Mouse (Mus musculus) intestine, embryonic 15.5 days (tissue): ENCODE measurements around the gene Lancl3. TPM values are rescaled to one million over a fixed set of nuclear protein-coding genes. Genes with fewer than 3 reads are reported as not detected.
"Not testable (repeated sequence)": the region's sequence is repeated elsewhere in the genome, so short reads cannot be mapped to it uniquely, and the experiment has no call there.

ENCODE experiments used
- ATAC-seq: fragments of 200-750 bp; cut with Nextera tagmentation; 2 replicates; pipeline ENCODE4 v1.8.0; 2017; ENCODE audit warnings: moderate TSS enrichment, moderate library complexity
- H3K27ac ChIP-seq: fragments of 300-500 bp; sonication (generic); 2 replicates; pipeline ENCODE4 v1.5.1; 2015; ENCODE audit warnings: mild to moderate bottlenecking, inconsistent platforms
- H3K27me3 ChIP-seq: fragments of 300-500 bp; sonication (generic); replicated peaks from 2 replicates; pipeline ENCODE4 v1.6.1; 2015; ENCODE audit warnings: inconsistent platforms
- H3K36me3 ChIP-seq: fragments of 300-500 bp; sonication (generic); 2 replicates; pipeline ENCODE4 v1.6.1; 2015; ENCODE audit warnings: inconsistent platforms
- H3K4me1 ChIP-seq: fragments of 300-500 bp; sonication (generic); replicated peaks from 2 replicates; pipeline ENCODE4 v1.6.1; 2015; ENCODE audit warnings: inconsistent platforms
- H3K4me2 ChIP-seq: fragments of 300-500 bp; sonication (generic); replicated peaks from 2 replicates; pipeline ENCODE4 v1.6.1; 2015; ENCODE audit warnings: mild to moderate bottlenecking, inconsistent platforms
- H3K4me3 ChIP-seq: fragments of 300-500 bp; sonication (generic); replicated peaks from 2 replicates; pipeline ENCODE4 v1.5.1; 2015; ENCODE audit warnings: inconsistent platforms
- H3K9ac ChIP-seq: fragments of 300-500 bp; sonication (generic); 2 replicates; pipeline ENCODE4 v1.6.1; 2015; ENCODE audit warnings: inconsistent platforms
- H3K9me3 ChIP-seq: fragments of 300-500 bp; sonication (generic); 2 replicates; pipeline ENCODE4 v1.6.1; 2016; ENCODE audit warnings: inconsistent platforms
- WGBS: fragments of 180-500 bp; shearing (Covaris S2); methylation state at CpG from one replicate; pipeline ENCODE4 v1.1.7; 2015; 5-methylcytosine and 5-hydroxymethylcytosine counted together
- polyA plus RNA-seq: library from polyadenylated mRNA; unstranded; fragments of >200 nt; fragmentation: Nextera tagmentation; extraction: Ambion mirVana; gene quantifications from 2 replicates; pipeline ENCODE4 v1.2.1, GENCODE M21; 2015

The Lancl3 gene
- polyA plus RNA-seq, 1 experiment from 2014 or later = 0.69 TPM

GRCm38 (mm10) chrX:9272460-9273361 is 73.0 kb downstream of the Lancl3 start, which contains the start of gene Xk:
Gene Xk, plus strand, starts transcription at chrX:9272756.
- Histone ChIP-seq H3K9ac (peak within 1 kb of the TSS; percentile 44), H3K4me3 (peak within 1 kb of the TSS; percentile 52), H3K9me3 (no peaks in the 10 kb centered on the region), H3K4me1 (no peaks in the 10 kb centered on the region), H3K4me2 (peak within 1 kb of the TSS; percentile 55), H3K27me3 (no peaks in the 10 kb centered on the region), H3K27ac (peak within 1 kb of the TSS; percentile 51; the same call in 1 of the 2 replicates), H3K36me3 (no peaks in the 10 kb centered on the region)
- WGBS = 12% methylated on average over 83 of the region's 94 CpGs
- peak; percentile 93 for ATAC-seq

GRCm38 (mm10) chrX:9273377-9274002 is 73.8 kb downstream of the Lancl3 start:
- H3K9ac ChIP-seq = peak overlapping the region; percentile 44
- H3K4me3 ChIP-seq = peak overlapping the region; percentile 52
- no peak overlapping the region for H3K27ac ChIP-seq
- ATAC-seq = no peak
- WGBS = 55% methylated on average over 12 of the region's 12 CpGs
- no peaks in the 10 kb centered on the region for H3K4me1 ChIP-seq
- H3K27me3 ChIP-seq = no peaks in the 10 kb centered on the region
- H3K36me3 ChIP-seq = no peaks in the 10 kb centered on the region
- peak overlapping the region; percentile 55 for H3K4me2 ChIP-seq
- no peaks in the 10 kb centered on the region for H3K9me3 ChIP-seq

- H3K4me2 ChIP-seq = no peak overlapping the region
- H3K27ac ChIP-seq = no peak overlapping the region
- no peak for ATAC-seq
- H3K27me3 ChIP-seq = no peaks in the 10 kb centered on the region
- no peaks in the 10 kb centered on the region for H3K9me3 ChIP-seq
- H3K9ac ChIP-seq = no peak overlapping the region
- no peaks in the 10 kb centered on the region for H3K4me1 ChIP-seq
- H3K36me3 ChIP-seq = no peaks in the 10 kb centered on the region
- H3K4me3 ChIP-seq = no peak overlapping the region
- WGBS = 77% methylated on average over 8 of the region's 8 CpGs
Measured at GRCm38 (mm10) chrX:9274321-9274720, 74.6 kb downstream of the Lancl3 start.

GRCm38 (mm10) chrX:9283464-9283863 is 83.8 kb downstream of the Lancl3 start, which contains the start of gene H2al1m:
Gene H2al1m, plus strand, starts transcription at chrX:9283764.
- H3K4me2 ChIP-seq, H3K9ac ChIP-seq, H3K4me1 ChIP-seq, H3K4me3 ChIP-seq, H3K9me3 ChIP-seq, H3K36me3 ChIP-seq, H3K27ac ChIP-seq, H3K27me3 ChIP-seq, ATAC-seq: not testable (repeated sequence)
- WGBS = no CpG with 5 or more reads among the region's 1 CpGs

- H3K9ac ChIP-seq, H3K9me3 ChIP-seq, H3K4me2 ChIP-seq, H3K36me3 ChIP-seq, ATAC-seq, H3K27me3 ChIP-seq, H3K4me3 ChIP-seq, H3K27ac ChIP-seq, H3K4me1 ChIP-seq: not testable (repeated sequence)
- WGBS = 86% methylated on average over 4 of the region's 4 CpGs
Measured at GRCm38 (mm10) chrX:9293140-9293829, 93.6 kb downstream of the Lancl3 start.

GRCm38 (mm10) chrX:9298413-9298864 is 98.7 kb downstream of the Lancl3 start:
- WGBS = 83% methylated on average over 5 of the region's 5 CpGs
- no peaks in the 10 kb centered on the region for H3K9me3 ChIP-seq
- H3K4me1 ChIP-seq = no peaks in the 10 kb centered on the region
- H3K9ac ChIP-seq = no peak overlapping the region
- no peak for ATAC-seq
- no peak overlapping the region for H3K4me2 ChIP-seq
- H3K27me3 ChIP-seq = no peaks in the 10 kb centered on the region
- H3K27ac ChIP-seq = no peak overlapping the region
- no peaks in the 10 kb centered on the region for H3K36me3 ChIP-seq
- H3K4me3 ChIP-seq = no peak overlapping the region

- ATAC-seq = no peak
- WGBS = 77% methylated on average over 5 of the region's 5 CpGs
- Histone ChIP-seq H3K4me3 (no peak overlapping the region), H3K27ac (no peak overlapping the region), H3K27me3 (no peaks in the 10 kb centered on the region), H3K9me3 (no peaks in the 10 kb centered on the region), H3K36me3 (no peaks in the 10 kb centered on the region), H3K9ac (no peak overlapping the region), H3K4me1 (no peaks in the 10 kb centered on the region), H3K4me2 (no peak overlapping the region)
Measured at GRCm38 (mm10) chrX:9302791-9303190, 103.1 kb downstream of the Lancl3 start.

GRCm38 (mm10) chrX:9303455-9303854 is 103.8 kb downstream of the Lancl3 start:
- no peaks in the 10 kb centered on the region for H3K27me3 ChIP-seq
- H3K4me2 ChIP-seq = no peak overlapping the region
- no peaks in the 10 kb centered on the region for H3K36me3 ChIP-seq
- no peaks in the 10 kb centered on the region for H3K4me1 ChIP-seq
- H3K4me3 ChIP-seq = no peak overlapping the region
- no peaks in the 10 kb centered on the region for H3K9me3 ChIP-seq
- H3K27ac ChIP-seq = no peak overlapping the region
- 71% methylated on average over 1 of the region's 1 CpGs for whole genome bisulfite sequencing
- no peak overlapping the region for H3K9ac ChIP-seq
- no peak for ATAC-seq

GRCm38 (mm10) chrX:9316457-9316856 is 116.8 kb downstream of the Lancl3 start:
- H3K9ac ChIP-seq, H3K4me3 ChIP-seq, H3K36me3 ChIP-seq, H3K4me2 ChIP-seq, ATAC-seq, H3K9me3 ChIP-seq, H3K27ac ChIP-seq, H3K4me1 ChIP-seq, H3K27me3 ChIP-seq: not testable (repeated sequence)

Other genes with a start within 250 kb of the Lancl3 start
- gene Fthl17b, start 236.9 kb upstream of the Lancl3 start, polyA plus RNA-seq = not detected in 2 replicates
- not detected in 2 replicates for gene Fthl17c, start 223.3 kb upstream of the Lancl3 start, polyA plus RNA-seq
- gene Fthl17d, start 213.1 kb upstream of the Lancl3 start, polyA plus RNA-seq = not detected in 2 replicates
- not detected in 2 replicates for gene Fthl17e, start 166.4 kb upstream of the Lancl3 start, polyA plus RNA-seq
- gene Fthl17f, start 136.9 kb upstream of the Lancl3 start, polyA plus RNA-seq = not detected in 2 replicates
- gene 4930402K13Rik, start 95.3 kb upstream of the Lancl3 start, polyA plus RNA-seq = not detected in 2 replicates
- gene Gm14862, start 57.0 kb downstream of the Lancl3 start, polyA plus RNA-seq = not detected in 2 replicates
- 4.1 and 4.9 TPM in 2 replicates for gene Xk, start 72.9 kb downstream of the Lancl3 start, polyA plus RNA-seq
- not detected in 2 replicates for gene H2al1m, start 83.9 kb downstream of the Lancl3 start, polyA plus RNA-seq
- gene H2al1k, start 150.7 kb downstream of the Lancl3 start, polyA plus RNA-seq = not detected in 2 replicates